Mouse (Mus musculus) layer of hippocampus, adult 11-12 months (tissue): ENCODE measurements around the gene Fars2.

Experiments
- DNase-seq: peaks from one replicate; pipeline ENCODE4 v3.0.0; 2022; ENCODE audit warnings: low spot score

Fars2 gene

DNA sequence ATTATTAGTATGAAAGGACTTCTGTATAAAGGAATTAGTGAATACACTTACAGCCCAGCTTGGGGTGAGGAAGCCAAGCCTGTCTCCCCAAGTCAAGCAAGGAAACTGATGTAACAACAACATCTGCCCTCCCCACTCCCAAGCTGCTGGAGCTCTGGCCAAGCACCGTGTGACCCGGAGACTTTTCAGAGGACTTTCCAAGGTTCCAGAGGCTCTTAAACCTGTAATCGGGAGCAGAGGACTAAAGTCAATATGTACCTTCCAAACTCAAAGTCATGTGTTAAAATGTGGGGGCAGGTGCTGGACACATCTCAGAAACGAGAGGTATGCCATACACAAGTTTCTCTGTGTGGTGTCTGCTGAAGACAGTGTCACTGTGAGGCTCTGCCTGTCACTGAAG lies 566.4 kb downstream of the Fars2 start:
- DNase-seq: no peak

DNA sequence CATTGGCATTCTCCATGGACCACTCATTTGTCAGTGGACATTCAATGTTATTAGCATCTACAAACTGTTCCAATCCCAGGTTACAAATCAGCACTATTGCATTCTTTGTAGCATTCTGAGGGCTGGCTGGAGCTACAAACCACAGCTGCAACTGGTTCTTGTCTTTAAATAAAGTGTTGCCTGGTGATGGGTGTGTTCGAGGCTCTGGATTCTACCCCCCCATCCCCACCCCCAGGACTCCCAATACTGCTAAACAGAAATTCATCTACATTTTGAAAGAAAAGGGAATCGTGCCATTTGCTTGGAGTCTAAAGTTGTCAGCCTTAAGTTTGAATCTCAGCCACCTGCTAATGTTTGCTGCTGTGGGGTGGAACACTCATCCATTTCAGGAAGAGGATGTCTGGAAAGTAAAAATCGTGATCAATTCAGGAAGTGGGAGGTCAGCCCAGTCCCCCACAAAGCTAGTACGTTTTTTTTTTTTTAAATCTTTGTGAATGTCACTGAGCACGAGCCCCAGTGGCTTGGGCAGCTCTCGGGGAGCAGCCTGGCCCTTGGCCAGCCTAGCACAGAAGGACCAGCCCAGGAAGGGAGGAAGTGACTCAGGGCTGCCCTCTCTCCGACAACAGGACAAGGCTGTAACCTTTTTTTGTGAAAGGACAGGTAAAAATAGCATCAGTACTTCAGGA lies 578.4 kb downstream of the Fars2 start:
- no peak for DNase-seq

DNA sequence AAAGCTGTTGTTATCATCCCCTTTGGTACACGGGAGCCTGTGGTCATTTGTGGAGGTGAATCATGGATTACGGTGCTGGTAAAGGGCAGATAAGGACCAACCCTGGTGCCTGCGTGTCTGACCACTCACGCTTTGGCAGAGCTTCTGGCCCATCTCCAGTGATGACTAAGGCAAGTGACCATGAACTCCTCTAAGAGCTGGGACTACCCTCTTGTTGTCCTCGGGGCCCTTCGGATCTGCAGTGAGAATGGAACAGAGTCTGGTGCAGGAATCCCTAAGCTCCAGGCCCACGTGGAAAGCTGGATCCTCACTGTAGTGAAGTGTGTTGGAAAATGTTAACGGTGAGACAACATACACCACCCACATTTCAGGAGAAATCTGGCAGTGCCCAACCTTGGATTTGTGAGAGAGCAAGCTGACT lies 579.1 kb downstream of the Fars2 start:
- peak; percentile 17 for DNase-seq

DNA sequence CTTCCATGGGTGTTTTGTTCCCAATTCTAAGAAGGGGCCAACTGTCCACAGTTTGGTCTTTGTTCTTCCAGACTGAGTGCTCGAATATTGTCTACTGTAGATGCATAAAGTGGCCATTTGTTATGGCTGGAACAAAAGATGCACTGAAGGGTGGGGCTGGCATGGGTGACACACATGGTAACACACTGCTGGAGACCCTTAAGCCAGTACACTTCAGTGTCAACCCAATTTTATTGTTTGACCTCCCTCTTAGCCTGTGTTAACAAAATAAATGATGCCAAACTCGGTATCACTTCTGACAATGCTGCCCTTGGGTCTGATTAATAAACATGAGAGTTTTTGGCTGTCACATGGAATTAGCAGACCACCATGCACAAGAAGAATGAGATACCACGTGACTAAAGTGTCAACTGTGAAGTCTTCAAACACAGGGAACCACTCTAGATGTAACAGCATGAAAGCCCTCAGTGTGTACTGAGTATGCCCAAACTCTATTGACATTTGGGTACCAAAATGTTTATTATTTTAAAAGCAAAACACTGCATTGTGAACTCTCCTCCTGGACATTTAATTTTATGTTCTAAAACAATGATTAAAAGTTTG lies 590.0 kb downstream of the Fars2 start:
- no peak for DNase-seq

DNA sequence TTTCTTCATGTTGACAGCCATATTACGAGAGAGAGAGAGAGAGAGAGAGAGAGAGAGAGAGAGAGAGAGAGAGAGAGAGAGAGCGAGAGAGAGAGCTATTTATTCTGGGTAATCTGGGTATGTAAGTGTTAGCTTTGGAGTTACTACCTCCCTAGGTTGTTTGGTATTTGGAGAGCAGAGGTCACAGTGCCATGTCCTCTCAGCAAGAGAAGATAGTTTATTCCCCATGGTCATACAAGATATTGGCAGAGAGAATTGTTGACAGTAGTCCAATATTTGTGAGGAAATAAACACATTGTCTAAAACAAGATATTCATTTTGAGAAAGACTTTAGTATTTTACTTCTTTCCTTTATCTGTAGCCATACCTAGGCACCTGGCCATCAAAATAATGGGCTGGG lies 596.9 kb downstream of the Fars2 start:
- no peak for DNase-seq

DNA sequence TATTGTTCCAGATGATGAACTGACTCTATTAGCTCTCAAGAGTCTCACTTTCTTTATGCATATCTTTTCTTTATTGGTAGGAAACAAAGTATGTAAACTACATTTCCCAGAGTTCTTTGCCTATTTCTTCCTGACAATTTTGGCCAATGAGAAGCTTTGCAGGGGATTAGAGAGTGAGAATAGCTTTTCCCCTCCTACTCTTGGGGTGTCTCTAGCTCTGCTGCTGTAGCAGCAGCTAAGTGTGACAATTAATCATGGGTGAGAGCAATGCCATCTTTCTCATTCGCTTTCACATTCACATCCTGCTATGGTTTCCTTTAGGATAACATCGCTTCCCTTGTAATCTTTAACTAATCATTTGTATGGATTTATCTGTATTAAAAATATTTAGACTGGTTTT lies 599.5 kb downstream of the Fars2 start:
- no peak for DNase-seq

DNA sequence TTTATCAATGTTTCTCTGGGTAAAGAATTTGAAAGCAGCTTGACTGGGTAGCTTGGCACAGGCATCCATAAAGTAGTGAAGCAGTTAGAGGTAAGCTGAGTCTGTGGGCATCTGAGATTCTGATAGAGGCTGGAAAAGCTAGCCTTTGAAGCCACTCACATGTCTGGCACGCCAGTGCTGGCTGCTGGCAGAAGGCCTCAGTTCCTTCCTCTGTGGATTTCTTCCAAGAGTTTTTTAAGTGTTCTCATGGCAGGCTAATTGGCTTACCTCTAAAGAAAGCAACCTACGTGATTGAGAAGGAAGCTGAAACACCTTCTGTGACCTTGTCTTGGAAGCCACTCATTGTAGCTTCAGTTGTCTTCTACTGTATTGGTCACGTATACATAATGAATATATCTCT lies 600.2 kb downstream of the Fars2 start:
- DNase-seq: no peak

DNA sequence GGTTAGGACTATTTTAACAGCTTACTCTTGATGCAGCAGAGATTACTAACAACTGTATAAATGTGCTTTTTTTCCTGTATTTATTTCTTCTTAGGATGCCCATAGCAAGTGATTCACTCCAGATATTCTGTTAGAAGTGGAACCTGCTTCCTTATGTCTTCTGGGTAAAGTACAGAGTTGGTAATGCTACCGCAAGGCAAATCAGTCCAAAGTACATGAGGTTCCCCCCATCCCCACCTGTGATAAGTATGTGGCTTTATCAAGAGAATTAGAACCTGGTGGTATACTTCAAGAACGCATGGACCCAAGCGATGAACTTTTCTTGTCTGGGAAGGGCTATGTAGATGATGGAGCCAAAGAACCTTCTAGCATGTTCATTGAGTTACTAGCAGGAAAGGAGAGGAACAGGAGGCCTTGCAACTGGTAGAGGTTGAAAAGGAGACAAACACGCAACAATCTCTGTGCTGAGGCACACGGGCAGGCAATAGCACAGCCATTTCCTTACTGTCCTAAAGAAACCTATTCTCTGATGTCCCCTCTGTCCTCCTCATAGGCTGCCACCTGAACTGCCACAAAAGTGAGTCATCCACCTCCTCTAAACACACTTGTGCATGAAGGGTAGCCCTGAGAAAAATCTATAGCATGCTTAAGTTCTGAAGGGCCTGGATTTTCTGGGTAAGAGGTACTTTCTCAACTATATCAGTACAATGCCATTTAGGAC lies 603.2 kb downstream of the Fars2 start:
- DNase-seq: no peak

DNA sequence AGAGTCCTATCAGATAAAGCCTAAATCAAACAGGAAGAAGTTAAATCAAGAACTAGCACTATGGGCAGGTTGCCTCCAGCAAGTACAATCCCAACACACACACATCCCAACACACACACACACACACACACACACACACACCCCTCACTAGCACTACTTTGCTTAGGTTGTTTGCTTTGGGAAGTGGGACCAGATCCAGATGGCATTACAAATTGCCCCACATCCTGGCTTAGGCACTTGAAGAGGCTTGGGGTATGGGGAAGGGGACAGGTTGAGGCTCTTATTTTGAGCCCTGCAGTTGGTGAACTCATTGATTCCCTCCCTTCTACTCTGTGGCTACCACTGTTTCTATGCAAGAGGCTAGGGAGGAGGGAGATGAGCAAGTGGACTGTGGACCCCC lies 605.1 kb downstream of the Fars2 start:
- DNase-seq: no peak

DNA sequence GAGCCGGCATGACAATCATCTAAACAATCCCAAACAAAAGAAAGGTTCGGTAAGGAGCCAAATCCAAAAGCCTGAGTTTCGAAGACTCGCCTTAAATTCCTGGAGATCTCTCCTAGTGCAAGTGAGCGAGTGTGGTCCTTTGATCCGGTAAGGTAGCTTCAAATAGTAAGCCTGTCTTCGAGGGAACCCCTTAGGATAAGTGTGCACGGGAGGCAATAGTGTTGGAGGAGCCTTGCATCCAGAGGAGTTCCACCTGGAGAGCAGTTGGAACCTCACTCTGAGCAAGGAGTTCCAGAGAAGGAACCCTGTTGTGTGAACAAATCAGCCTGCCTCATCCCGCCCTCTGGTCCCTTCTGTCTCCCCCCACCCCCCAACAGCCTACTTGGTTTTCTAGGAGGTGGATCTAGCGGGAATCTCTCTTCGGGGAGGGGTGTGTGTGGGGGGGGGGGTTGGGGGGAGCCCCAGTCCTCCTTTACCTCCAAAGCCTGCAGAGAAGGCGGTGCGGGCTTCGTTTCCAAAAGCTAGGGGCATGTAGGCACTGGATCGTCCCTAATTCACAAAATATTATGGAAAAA lies 606.6 kb downstream of the Fars2 start:
- DNase-seq: no peak

DNA sequence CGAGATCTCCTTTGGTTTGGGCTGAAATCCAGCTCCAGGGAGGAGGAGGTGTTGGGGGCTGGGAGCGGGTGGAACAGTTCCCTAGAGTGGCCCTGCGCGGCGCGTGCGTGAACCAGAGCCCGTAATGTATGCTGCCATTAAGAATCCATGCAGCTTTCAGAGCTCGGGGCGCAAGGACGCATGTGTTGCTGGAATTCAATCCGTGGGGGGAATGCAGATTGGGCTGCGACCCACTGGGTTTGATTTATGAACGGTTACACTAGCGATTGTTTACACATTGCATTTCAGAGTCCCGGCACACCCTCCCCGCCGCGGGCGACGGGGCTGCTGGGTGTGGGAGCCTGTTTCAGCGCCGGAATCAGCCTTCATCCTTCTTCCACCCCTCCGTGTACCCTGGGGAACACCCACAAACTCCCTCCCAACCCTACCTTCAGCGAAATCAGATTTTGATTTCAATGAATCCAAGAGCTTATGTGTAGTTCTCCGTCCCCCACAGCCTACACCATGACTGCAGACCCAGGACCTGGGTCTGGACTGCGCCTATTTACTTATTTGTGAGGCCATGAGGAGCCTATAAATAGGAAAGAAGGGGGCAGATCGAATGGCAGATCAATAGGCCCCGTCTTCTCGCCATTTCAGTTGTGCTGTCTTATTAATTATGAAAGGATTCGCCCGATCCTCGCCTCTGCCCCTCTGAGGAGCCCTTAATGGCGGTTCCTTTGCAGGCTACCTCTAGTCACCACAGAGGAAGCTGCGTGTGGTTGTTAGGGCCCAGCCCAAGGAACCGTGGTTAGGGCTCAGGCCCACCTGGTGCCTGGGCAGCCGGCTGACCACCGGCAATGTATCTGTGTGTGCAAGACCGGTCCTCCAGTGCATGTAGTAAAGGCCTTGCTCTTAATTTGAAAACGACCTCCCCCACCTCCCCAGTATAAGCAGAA lies 607.6 kb downstream of the Fars2 start:
- peak; percentile 66 for DNase-seq

DNA sequence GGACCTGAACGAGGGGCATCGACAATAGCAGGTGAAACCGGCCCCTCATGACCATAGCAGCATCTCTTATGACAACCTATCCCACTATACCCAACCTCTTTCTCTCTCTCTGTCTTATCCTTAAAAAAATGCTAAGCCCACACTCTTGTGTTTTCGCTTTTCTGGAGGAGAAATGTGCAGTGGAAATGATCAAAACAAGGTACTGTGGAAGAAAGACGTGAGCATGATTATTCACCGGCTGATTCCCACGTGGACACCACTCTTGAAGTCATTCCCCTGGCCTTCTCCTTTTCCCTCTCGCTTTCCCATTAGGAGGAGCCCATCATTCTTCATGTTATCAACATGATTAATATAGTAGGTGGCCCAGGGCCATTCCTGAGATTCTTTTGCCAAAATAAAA lies 608.7 kb downstream of the Fars2 start:
- DNase-seq: no peak

DNA sequence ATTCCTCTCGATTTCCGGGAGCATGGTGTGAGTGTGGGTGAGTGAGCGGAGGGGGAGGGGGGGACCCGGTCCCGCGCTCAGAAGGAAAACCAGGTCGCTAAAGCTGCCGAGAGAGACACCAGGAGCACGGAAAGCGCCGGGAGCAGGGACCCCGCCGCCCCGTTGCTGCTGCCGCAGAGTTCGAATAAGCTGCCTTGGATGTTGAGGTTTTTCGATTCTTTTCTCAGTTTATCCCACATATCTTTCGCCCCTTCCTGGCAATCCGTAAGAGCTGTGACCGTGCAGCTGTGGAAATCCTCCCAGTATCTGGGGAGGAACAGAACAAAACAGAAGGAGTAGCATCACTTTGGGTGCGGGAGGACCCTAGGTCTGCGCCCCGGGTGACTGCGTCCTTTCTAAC lies 609.3 kb downstream of the Fars2 start:
- peak; percentile 15 for DNase-seq

DNA sequence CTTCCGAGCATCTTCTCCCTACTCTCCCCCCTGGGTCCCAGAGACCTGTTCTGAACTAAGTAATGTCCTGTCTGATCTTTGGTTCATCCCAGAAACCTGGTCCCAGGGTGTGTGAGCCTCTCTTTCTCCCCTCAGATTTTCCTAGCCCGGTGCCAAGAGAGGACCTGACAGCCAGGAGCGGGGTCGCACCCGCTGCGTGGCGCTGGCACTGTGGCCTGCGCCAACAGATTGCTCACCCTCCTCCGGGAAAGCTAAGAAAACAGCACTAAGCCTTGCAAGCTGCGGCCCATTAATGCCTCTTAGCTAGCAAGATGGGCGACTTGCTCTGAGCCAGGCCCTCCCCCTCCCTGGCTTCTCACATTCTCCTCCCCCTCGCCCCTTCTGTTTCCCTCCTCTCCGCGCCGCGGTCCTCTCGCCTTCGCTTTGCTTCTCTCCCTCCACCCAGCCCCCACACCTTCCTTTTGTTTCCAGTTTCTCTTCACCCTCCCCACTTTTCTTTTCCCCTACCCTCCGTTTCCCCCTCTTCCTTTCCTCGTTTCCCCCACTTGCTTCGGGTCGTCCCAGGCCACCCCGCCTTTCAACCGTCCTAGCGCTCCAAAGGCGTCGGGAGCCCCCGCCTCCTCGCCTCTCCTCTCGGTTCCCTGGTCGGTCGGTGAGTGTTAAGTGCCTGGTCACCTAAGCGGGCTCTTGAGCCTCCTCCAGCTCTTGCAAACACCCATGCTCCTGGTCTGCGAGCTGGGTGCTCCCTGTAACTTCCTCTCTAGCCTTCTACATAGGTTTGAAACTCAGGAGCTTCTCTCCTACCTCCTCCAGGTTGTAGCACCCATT lies 610.0 kb downstream of the Fars2 start:
- peak; percentile 72 for DNase-seq

DNA sequence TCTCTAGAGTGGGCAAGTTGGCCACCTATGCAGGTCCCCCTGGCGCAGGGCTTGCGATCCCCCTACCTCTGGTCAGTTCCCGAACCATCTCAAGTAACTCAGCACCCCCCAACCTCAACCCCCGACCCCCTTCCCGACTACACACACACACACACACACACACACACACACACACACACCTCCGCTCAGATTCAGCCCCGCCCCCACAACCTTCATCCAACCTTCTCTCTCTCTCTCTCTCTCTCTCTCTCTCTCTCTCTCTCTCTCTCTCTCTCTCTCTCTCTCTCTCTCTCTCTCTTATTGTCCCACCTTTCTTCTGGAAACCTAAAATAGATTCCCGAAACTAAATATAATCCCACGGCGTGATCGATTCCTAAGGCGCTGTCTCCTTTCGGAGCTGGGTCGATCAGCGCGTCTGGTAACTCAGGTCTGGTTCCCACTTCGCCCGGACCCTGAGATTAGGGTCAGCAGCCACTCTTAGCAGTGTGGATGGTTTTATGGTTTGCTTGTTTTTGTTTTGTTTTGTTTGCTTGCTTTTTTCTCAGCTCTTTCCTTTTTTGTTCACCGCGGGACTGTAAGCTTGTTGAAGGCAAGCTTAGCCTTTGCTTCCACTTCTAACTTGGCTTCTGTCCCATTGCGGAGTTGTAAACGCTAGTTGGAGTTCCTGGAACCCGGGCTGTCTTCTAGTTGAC lies 610.7 kb downstream of the Fars2 start:
- no peak for DNase-seq

DNA sequence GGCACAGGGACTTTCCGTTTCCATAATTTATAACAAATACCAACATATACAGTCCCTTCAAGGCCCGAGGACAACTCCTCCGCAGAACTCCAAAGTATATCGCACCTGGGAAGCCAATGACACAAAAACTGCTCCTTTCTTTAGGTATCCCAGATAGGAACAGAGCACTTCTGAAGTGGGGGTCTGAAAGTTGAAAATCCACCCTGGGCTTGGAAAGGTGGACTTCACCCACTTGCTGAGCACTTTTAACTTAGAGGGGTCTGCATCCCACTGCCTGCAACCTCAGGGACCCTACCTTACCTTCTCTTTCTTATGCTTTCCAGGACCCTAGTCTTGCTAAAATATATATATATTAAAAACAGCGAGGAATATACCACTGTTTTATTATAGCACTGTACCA lies 611.3 kb downstream of the Fars2 start:
- no peak for DNase-seq

DNA sequence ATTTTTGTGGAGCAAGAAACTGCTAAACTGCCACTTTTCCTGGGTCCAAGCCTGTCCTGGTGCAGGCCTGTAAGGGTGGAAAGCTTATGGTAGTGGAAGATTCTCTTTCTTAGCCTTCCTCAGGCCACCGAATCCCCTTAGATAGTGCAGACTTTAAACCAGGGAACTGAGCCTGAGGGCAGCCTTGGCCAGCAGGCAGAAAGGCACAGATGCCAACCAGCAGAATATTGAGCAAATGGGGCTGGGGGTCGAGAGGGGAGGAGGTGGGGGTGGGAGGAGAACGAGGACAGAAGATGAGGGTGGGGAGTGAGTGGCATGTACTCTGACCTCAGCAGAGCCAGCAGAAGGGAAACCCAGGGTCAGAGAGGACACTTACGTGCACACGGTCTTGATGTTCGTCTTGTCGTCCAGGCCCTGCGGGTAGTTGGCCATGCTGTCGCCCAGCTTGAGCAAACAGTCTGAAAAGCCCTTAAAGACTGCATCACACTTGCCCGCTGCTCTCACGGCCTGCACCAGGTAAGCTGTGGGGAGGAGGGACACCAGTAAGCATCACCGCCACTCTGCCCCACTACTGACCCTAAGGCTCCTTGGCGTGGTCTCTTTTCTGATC lies 612.6 kb downstream of the Fars2 start:
- DNase-seq: no peak

DNA sequence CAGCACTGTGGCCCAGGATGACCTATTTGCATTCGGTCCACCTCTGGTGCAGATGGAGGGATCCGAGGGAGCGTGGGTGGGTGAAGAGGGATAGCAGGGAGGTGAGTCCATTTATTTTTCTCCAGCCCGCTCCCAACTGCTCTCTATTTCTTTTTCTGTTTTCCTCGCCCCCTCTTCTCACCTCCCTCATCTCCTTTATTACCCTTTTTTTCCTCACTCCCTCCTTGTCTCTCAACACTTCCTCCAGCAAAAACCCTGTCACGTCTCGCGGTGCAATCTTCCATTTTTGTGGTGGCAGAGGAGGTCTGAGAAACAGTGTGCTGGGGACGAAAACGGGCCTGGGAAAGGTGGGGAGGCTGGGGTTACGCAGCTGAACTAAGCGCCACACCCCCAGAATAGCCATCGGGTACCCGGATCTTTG lies 613.1 kb downstream of the Fars2 start:
- DNase-seq: no peak

DNA sequence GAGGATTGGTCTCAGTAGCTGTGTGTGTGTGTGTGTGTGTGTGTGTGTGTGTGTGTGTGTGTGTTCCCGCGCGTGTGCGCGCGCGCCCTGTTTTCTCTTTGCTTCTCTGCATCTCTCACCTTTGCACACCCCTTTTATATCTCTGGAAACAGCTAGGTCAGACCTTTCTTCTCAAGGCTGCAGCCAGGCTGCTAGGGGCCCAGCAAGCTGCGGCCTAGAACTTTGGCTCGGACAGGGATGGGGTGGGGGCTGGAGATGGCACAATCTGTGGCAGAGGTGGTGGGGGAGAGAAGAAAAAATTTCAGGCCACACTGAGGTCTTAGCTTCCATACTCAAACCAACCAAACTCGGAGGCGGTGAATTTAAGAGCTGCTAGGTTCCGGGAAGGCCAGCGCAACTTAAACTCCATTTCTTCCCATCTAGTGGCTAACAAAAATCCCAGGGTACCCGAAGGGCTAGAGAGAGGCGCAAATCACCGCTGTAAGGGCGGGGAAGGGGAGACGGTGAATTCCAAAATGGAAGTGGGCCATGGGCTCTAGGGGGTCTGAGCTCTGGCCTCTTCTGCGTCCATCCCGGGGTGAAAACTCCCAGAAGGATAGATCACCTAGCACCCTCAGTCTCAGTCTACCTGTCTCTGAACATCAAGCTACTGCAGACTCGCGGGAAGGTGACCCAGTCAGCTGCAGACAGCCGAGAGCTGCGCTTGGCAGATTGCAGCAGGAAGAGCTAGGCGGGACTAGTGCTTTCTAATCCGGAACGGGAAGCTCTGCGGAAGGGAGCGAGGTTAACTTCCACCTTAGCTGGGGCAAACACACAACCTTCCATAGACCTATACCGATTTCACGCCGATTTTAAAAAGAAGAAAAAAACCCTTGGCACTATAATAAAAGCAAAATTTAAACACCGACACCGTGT lies 614.1 kb downstream of the Fars2 start:
- peak; percentile 47 for DNase-seq
